Mouse (Mus musculus) left cerebral cortex, adult 18-20 months (tissue): ENCODE data around the gene Ptprn2. TPM values are rescaled to one million over a fixed set of nuclear protein-coding genes. Genes with fewer than 3 reads are reported as not detected.

Experiments used
- DNase-seq, 2 experiments: peaks; one replicate each; pipeline ENCODE4 v3.0.0; 2021 to 2022; ENCODE audit warnings: low spot score in 2 of 2, mixed read lengths in 1 of 2
- total RNA-seq, 2 experiments: library from RNA; stranded (reverse); gene quantifications; 2 replicates each; pipeline ENCODE4 v1.2.3; 2021

Gene Ptprn2
- total RNA-seq, 2 experiments from 2014 or later = 307 to 332 TPM

GRCm38 (mm10) chr12:117156786-117157185 is 671.3 kb downstream of the Ptprn2 start:
- DNase-seq = no peak

GRCm38 (mm10) chr12:117157249-117157648 is 671.7 kb downstream of the Ptprn2 start:
- DNase-seq = no peak

- no peak for DNase-seq
Observed at GRCm38 (mm10) chr12:117157660-117158386, 672.3 kb downstream of the Ptprn2 start.

GRCm38 (mm10) chr12:117158950-117159668 is 673.6 kb downstream of the Ptprn2 start:
- no peak for DNase-seq

GRCm38 (mm10) chr12:117159669-117160210 is 674.2 kb downstream of the Ptprn2 start:
- DNase-seq = no peak

- no peak for DNase-seq
Observed at GRCm38 (mm10) chr12:117160211-117160891, 674.8 kb downstream of the Ptprn2 start.

GRCm38 (mm10) chr12:117162180-117162579 is 676.7 kb downstream of the Ptprn2 start:
- no peak for DNase-seq

GRCm38 (mm10) chr12:117163789-117164188 is 678.3 kb downstream of the Ptprn2 start:
- no peak for DNase-seq

GRCm38 (mm10) chr12:117166266-117166665 is 680.7 kb downstream of the Ptprn2 start:
- no peak for DNase-seq

- no peak for DNase-seq
Observed at GRCm38 (mm10) chr12:117169670-117170069, 684.1 kb downstream of the Ptprn2 start.

GRCm38 (mm10) chr12:117172529-117172884 is 687.0 kb downstream of the Ptprn2 start:
- DNase-seq = no peak

GRCm38 (mm10) chr12:117172885-117173529 is 687.5 kb downstream of the Ptprn2 start:
- no peak for DNase-seq

- DNase-seq = no peak
Observed at GRCm38 (mm10) chr12:117174189-117174588, 688.7 kb downstream of the Ptprn2 start.

GRCm38 (mm10) chr12:117175072-117175681 is 689.7 kb downstream of the Ptprn2 start:
- peak in 1 of 2 experiments; percentile 55 for DNase-seq

GRCm38 (mm10) chr12:117176259-117176823 is 690.8 kb downstream of the Ptprn2 start:
- DNase-seq = no peak

GRCm38 (mm10) chr12:117187167-117187566 is 701.6 kb downstream of the Ptprn2 start:
- no peak for DNase-seq

GRCm38 (mm10) chr12:117192001-117192400 is 706.5 kb downstream of the Ptprn2 start:
- DNase-seq = peak in 1 of 2 experiments; percentile 66

GRCm38 (mm10) chr12:117196721-117197425 is 711.4 kb downstream of the Ptprn2 start:
- peak; percentile 68 to 82 for DNase-seq

- DNase-seq = no peak
Observed at GRCm38 (mm10) chr12:117198093-117198492, 712.6 kb downstream of the Ptprn2 start.

GRCm38 (mm10) chr12:117200117-117200516 is 714.6 kb downstream of the Ptprn2 start:
- DNase-seq = peak; percentile 73 to 77
